Mouse (Mus musculus) heart, embryonic 15.5 days (tissue): Measurements from ENCODE around the gene Eno3. TPM values are rescaled to one million over a fixed set of nuclear protein-coding genes. Genes with fewer than 3 reads are reported as not detected.

ENCODE experiments used
- ATAC-seq: fragments of 200-750 bp; cut with Nextera tagmentation; replicated peaks from 2 replicates; pipeline ENCODE4 v1.8.0; 2017; ENCODE audit warnings: low read depth, moderate TSS enrichment; ENCODE audit not compliant: insufficient number of reproducible peaks, insufficient read depth, low FRiP score
- H3K27ac ChIP-seq: fragments of 300-500 bp; sonication (generic); 2 replicates; pipeline ENCODE4 v1.5.1; 2015; ENCODE audit warnings: mild to moderate bottlenecking, inconsistent platforms
- H3K27me3 ChIP-seq: fragments of 300-500 bp; sonication (generic); 2 replicates; pipeline ENCODE4 v1.6.1; 2015; ENCODE audit warnings: inconsistent platforms
- H3K36me3 ChIP-seq: fragments of 300-500 bp; sonication (generic); 2 replicates; pipeline ENCODE4 v1.6.1; 2015; ENCODE audit warnings: mild to moderate bottlenecking, inconsistent platforms
- H3K4me1 ChIP-seq: fragments of 300-500 bp; sonication (generic); replicated peaks from 2 replicates; pipeline ENCODE4 v1.6.1; 2015; ENCODE audit warnings: inconsistent platforms
- H3K4me2 ChIP-seq: fragments of 300-500 bp; sonication (generic); 2 replicates; pipeline ENCODE4 v1.6.1; 2015; ENCODE audit warnings: inconsistent platforms, mild to moderate bottlenecking, moderate library complexity
- H3K4me3 ChIP-seq: fragments of 300-500 bp; sonication (generic); 2 replicates; pipeline ENCODE4 v1.5.1; 2015; ENCODE audit warnings: mild to moderate bottlenecking, inconsistent platforms
- H3K9ac ChIP-seq: fragments of 300-500 bp; sonication (generic); 2 replicates; pipeline ENCODE4 v1.6.1; 2015; ENCODE audit warnings: mild to moderate bottlenecking, inconsistent platforms
- H3K9me3 ChIP-seq: fragments of 300-500 bp; sonication (generic); replicated peaks from 2 replicates; pipeline ENCODE4 v1.6.1; 2016; ENCODE audit warnings: inconsistent platforms
- WGBS: fragments of 180-500 bp; shearing (Covaris S2); methylation state at CpG from one replicate; pipeline ENCODE4 v1.1.7; 2015; ENCODE audit warnings: mixed read lengths; 5-methylcytosine and 5-hydroxymethylcytosine counted together
- polyA plus RNA-seq: library from polyadenylated mRNA; unstranded; fragments of >200 nt; fragmentation: Nextera tagmentation; extraction: Ambion mirVana; gene quantifications from 2 replicates; pipeline ENCODE4 v1.2.1, GENCODE M21; 2015

Eno3 gene
- polyA plus RNA-seq, 1 experiment from 2014 or later, result 492 TPM

DNA sequence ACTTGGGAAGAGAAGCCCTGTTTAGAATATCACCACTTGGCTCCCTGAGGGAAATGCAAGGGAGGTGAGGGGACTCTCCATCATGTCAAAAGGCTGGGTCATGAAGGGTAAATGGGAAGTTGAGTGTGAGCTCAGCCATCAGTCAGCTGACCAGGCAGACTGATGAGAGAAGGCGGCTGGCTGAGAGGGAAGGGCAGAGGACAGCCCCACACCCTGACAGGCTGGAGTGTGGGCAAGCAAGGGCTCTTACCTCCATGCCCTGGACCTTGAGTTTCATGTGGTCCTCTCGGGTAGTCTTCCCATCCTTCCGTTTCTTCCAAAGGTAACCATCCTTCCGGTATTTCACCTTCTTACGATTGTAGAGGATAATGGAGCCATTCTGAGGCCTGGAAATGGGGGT lies 26.6 kb downstream of the Eno3 start:
- no peak overlapping the region for H3K27ac ChIP-seq
- no peak overlapping the region for H3K4me2 ChIP-seq
- no peaks in the 10 kb centered on the region for H3K27me3 ChIP-seq
- no peak overlapping the region for H3K9ac ChIP-seq
- peaks cover 23% of the 10 kb centered on the region for H3K4me1 ChIP-seq
- ATAC-seq, result no peak
- no peak overlapping the region for H3K4me3 ChIP-seq
- 85% methylated on average over 5 of the region's 5 CpGs for WGBS
- H3K36me3 ChIP-seq, result peaks cover 54% of the 10 kb centered on the region
- H3K9me3 ChIP-seq, result no peaks in the 10 kb centered on the region

DNA sequence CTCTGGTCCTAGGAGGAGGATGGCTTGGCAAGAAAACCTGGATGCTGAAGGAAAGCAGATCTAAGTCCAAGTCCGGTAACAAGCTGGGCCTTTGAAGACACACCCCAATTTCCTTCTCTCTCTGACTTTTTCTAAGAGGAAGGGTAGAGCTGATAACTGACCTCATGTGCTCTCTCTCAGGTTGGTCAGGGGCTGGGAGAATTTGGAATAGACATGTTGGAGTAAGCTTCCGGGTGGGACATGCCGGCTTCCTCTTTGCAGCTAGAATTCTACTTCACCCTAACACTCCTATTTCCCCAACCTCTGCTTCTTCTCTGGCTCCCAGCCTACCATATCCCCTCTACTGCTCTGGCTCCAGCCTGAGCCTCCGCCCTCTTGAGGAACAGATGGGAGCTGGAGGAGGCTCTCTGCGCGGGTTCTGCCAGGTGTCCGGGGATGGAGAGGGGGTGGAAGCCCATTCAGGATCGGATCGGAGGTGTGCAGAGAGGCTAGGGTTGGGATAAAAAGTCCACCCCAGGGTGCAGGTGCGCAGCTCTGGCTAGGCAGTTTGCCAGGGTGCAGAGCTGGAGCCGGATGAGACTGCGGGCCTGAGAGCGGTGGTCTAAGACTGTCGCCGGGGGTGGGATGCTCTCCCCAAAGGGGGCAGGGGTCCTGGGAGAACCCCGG lies 30.0 kb downstream of the Eno3 start:
- Histone ChIP-seq H3K27ac (peak overlapping the region; percentile 90), H3K9ac (peak overlapping the region; percentile 80), H3K4me2 (peak overlapping the region; percentile 90), H3K4me3 (peak overlapping the region; percentile 74), H3K4me1 (peaks cover 26% of the 10 kb centered on the region), H3K9me3 (no peaks in the 10 kb centered on the region), H3K36me3 (peaks cover 34% of the 10 kb centered on the region), H3K27me3 (no peaks in the 10 kb centered on the region)
- 2% methylated on average over 16 of the region's 16 CpGs for WGBS
- ATAC-seq, result peak; percentile 51

DNA sequence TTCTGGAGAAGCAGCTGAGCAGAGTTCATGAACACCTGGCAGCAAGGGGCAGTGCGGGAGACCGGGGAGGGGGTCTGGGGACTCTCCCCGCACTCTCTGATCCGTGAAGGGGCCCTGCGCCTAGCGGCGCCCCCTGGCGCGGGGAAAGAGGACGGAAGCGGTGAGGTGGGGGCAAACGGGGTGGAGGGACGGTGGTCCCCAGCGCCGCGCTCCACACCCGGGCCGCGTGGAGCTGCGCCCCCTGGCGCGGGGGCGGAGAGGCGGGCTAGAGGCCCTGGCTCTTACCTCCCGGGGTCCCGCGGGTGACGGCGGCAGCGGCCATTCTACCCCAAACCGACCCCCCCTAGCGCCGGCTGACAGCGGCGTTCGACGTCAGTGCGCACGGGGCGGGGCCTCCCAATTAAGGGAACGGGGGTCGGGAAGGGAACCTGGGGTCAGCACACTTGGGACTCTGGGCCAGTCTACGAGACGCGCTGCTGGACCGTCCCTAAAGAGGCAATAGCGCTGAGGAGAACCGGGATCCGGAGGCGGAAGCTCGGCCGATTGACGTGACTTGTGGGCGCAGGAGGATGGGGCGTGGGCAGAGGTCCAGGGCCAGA lies 30.7 kb downstream of the Eno3 start, which contains the start of gene Camta2:
Camta2 (minus strand) TSS at position 505 of the 599 bp plus-strand sequence.
- Histone ChIP-seq H3K27me3 (no peaks in the 10 kb centered on the region), H3K27ac (peak within 1 kb of the TSS; percentile 90), H3K9ac (peak within 1 kb of the TSS; percentile 80), H3K36me3 (peaks cover 30% of the 10 kb centered on the region), H3K9me3 (no peaks in the 10 kb centered on the region), H3K4me2 (peak within 1 kb of the TSS; percentile 90), H3K4me1 (peaks cover 22% of the 10 kb centered on the region), H3K4me3 (peak within 1 kb of the TSS; percentile 74)
- under 1% methylated on average over 55 of the region's 55 CpGs for WGBS
- ATAC-seq, result peak; percentile 91

DNA sequence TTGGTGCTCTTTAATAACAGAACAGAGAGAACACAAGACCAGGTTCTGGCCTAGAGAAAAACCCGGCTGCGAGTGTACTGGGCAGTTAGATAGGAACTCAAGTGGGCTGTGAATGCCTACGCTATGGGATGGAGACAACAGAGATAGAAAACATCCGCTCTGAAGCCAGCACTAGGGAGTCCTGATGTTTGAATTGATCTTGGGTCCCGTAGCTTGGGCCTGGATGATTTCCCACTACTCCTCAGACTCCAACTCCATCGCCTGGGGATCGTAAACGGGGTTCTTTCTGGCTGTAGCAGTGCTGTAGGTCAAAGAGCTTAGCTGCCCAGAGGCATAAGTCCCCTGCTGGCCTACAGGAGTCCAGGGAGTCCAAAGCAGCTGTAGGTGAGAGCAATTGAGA lies 31.4 kb downstream of the Eno3 start:
- peaks cover 23% of the 10 kb centered on the region for H3K36me3 ChIP-seq
- no peaks in the 10 kb centered on the region for H3K9me3 ChIP-seq
- H3K4me3 ChIP-seq, result peak overlapping the region; percentile 74
- peak overlapping the region; percentile 80 for H3K9ac ChIP-seq
- H3K27ac ChIP-seq, result peak overlapping the region; percentile 90
- ATAC-seq, result no peak
- H3K4me2 ChIP-seq, result peak overlapping the region; percentile 90
- peaks cover 22% of the 10 kb centered on the region for H3K4me1 ChIP-seq
- 15% methylated on average over 8 of the region's 8 CpGs for WGBS
- no peaks in the 10 kb centered on the region for H3K27me3 ChIP-seq

DNA sequence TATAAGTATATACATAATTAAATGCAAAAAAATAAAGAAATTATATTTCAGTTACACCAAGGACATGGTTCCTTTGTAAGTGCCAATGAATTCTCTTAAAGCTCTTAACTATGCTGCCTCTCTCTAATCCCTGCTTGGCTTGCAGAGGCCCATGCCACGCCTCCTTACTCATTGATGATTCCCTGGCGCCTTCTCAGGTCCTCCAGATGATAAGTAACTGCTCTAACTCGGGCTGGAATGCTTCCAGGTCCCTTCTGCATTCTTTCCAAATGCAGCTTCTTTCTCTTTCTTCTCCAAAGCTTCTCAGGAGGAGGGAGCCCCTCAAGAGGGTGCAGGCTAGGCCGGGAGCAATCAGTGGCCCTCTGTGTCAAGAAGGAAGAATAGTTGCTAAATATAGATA lies 32.6 kb downstream of the Eno3 start:
- Histone ChIP-seq H3K9ac (no peak overlapping the region), H3K27me3 (no peaks in the 10 kb centered on the region), H3K36me3 (peaks cover 11% of the 10 kb centered on the region; the same call in 1 of the 2 replicates), H3K9me3 (no peaks in the 10 kb centered on the region), H3K4me2 (no peak overlapping the region), H3K4me1 (peaks cover 22% of the 10 kb centered on the region), H3K4me3 (no peak overlapping the region), H3K27ac (no peak overlapping the region)
- 37% methylated on average over 4 of the region's 4 CpGs for WGBS
- no peak for ATAC-seq

DNA sequence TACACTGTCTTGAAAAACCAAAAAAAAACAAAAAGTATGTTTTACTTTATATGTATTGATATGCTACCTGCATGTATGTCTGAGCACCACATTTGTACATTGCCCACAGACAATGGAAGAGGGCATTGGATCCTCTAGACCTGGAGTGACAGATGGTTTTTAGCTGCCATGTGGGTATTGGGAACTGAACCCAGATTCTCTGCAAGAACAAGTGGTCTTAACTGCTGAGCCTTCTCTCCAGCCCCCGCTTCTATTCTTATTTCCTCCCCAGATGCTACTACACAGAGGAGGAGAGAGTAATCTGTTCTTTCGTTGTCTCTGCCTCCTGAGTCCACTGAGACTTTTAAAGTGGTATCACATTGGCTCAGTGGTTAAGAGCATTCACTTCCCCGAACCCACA lies 36.5 kb downstream of the Eno3 start:
- Histone ChIP-seq H3K4me3 (no peak overlapping the region), H3K36me3 (no peaks in the 10 kb centered on the region), H3K9ac (no peak overlapping the region), H3K27ac (no peak overlapping the region), H3K27me3 (no peaks in the 10 kb centered on the region), H3K9me3 (no peaks in the 10 kb centered on the region), H3K4me2 (no peak overlapping the region), H3K4me1 (peaks cover 6% of the 10 kb centered on the region)
- WGBS, result 50% methylated on average over 3 of the region's 3 CpGs
- no peak for ATAC-seq

DNA sequence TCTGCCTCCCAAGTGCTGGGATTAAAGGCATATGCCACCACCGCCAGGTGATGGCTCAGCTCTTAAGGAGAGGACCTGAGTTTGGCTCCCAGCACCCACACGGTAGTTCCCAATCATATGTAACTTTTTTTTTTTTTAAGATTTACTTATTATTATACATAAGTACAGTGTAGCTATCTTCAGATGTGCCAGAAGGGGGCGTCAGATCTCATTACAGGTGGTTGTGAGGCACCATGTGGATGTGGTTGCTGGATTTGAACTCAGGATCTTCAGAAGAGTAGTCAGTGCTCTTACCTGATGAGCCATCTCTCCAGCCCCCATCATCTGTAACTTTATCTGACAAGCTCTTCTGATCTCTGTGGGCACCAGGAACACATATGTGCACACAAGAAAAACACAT lies 40.4 kb downstream of the Eno3 start:
- Histone ChIP-seq H3K27ac (no peak overlapping the region), H3K9me3 (no peaks in the 10 kb centered on the region), H3K4me2 (no peak overlapping the region), H3K4me1 (peaks cover 19% of the 10 kb centered on the region), H3K9ac (no peak overlapping the region), H3K36me3 (no peaks in the 10 kb centered on the region), H3K27me3 (no peaks in the 10 kb centered on the region), H3K4me3 (no peak overlapping the region)
- 78% methylated on average over 3 of the region's 3 CpGs for WGBS
- no peak for ATAC-seq

DNA sequence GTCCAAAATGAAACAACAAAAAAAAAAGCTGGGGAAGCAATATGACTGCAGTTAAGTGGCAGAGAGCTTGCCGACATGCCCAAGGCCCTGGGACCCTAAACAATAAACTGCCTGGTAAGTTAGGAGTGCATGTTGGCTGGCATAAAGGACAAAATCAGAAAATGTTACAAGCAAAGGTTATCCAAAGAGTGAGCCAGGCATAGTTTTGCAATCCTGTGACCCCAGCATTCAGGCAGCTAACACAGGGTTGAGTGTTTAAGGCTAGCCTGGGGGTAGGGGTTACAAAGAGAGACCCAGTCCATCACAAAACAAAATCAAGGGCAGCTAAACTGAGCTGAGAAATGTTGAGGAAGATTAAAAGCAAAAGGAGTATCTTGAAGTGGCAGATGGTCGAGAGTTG lies 42.0 kb downstream of the Eno3 start:
- Histone ChIP-seq H3K27ac (no peak overlapping the region), H3K4me1 (peaks cover 35% of the 10 kb centered on the region), H3K9me3 (no peaks in the 10 kb centered on the region), H3K4me2 (no peak overlapping the region), H3K4me3 (no peak overlapping the region), H3K27me3 (no peaks in the 10 kb centered on the region), H3K36me3 (peaks cover 10% of the 10 kb centered on the region), H3K9ac (no peak overlapping the region)
- WGBS, result 84% methylated on average over 2 of the region's 2 CpGs
- ATAC-seq, result no peak

DNA sequence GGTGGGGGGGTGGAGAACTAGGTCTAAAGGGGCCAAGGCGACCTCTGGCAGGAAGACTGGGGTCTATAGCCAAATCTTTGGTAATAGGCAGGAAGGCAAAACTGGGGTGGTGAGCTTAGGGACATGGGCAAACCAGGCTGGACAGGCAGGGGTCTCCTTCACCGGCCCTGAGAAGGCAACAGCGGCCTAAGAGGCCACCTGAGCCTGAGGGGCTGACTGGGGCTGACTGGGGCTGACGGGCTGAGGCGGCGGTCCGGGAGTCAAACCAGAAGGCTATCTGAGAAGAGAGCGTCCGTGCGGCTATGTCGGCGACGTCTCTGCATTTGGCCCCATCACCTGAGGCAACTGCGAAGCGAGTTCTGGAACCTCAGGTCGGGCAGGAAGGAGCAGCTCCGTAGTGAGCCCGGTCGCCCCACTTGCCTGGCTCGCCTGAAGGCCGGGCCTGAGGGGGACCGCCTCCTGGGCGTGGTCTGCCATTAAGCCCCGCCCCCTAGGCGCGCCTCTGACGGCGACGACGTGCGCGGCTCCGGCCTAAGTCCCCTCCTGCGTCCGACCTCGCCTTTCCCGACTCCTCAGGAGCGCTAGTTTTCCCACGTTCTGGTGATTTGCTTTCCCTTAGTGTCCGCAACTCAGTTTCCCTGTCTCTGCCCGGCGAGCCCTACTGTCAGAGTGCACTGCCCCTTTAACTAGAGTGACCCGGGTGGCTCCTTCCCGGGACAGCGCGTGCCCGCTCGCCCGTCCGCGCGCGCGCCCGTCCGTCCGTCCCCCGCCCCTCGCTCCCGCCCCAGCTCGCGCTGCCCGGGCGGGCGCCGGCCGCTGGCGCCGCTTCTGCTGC lies 42.9 kb downstream of the Eno3 start, which contains the start of the genes Inca1 and Kif1c:
Inca1 (minus strand) TSS at position 434 of the 835 bp plus-strand sequence.
Kif1c (plus strand) TSS at position 827 of the 835 bp plus-strand sequence.
- Histone ChIP-seq H3K4me3 (peak within 1 kb of the TSS; percentile 91), H3K9ac (peak within 1 kb of the TSS; percentile 98), H3K36me3 (peaks cover 19% of the 10 kb centered on the region), H3K9me3 (no peaks in the 10 kb centered on the region), H3K4me2 (peak within 1 kb of the TSS; percentile 89), H3K4me1 (peaks cover 35% of the 10 kb centered on the region), H3K27me3 (no peaks in the 10 kb centered on the region), H3K27ac (peak within 1 kb of the TSS; percentile 96)
- under 1% methylated on average over 69 of the region's 69 CpGs for WGBS
- peak; percentile 88 for ATAC-seq

DNA sequence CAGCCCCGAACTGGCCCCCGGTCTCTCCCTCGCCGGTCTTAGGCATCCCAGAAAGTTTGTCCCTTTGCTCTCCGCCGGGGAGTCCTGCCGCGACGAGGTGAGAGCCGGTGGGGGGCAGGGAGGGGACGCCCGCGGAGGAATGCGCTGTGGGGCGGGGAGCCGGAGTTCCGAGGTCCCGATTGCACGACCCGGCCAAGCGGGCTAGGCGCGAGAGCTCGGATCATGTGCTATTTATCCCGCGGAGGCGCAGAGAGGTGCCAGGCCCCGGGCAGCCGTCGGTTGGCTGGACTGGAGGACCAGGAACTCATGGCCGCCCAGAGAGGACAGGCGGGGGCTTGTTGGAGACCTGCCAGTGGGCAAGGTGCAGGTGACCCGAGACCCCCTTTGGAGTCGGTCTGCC lies 43.6 kb downstream of the Eno3 start:
- Histone ChIP-seq H3K27ac (peak overlapping the region; percentile 96), H3K4me2 (peak overlapping the region; percentile 89), H3K4me1 (peaks cover 35% of the 10 kb centered on the region), H3K9me3 (no peaks in the 10 kb centered on the region), H3K9ac (peak overlapping the region; percentile 98), H3K4me3 (peak overlapping the region; percentile 91), H3K27me3 (no peaks in the 10 kb centered on the region), H3K36me3 (peaks cover 25% of the 10 kb centered on the region)
- ATAC-seq, result peak; percentile 59
- under 1% methylated on average over 34 of the region's 34 CpGs for WGBS

DNA sequence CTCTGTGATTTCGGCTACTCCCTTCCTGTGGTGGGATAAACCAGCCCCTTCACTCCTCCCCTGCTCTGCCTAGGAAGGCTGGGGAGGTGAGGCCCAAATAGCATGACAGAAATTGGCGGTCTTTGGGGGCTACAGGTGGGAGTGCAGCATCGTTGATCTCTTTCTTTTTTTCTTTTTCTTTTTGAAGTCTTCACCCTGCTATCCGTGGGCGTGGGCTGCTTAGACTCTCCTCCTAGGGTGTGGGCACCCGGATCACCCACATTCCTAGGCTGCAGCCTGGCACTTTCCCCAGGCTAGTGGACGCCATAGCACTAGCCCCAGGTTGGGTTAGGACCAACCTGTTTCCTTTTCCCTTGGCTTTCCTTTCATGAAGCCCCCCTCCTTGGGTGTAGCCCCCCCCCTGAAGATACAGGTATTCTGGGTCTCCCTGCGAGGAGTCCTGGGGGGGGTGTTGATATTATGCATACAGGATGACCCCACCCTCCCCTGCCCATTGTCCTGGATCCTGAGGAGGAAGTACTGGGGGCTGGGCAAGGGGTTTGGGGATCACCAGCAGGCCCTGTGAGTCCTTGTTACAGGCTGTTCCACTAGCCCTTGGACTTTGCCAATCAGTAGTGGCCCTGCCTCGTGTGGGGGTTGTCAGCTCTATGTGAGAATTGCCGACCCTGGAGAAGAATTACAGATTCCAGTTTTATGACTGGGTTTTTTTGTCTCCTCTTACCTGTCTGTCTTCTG lies 44.4 kb downstream of the Eno3 start:
- ATAC-seq, result no peak
- 6% methylated on average over 10 of the region's 10 CpGs for WGBS
- H3K36me3 ChIP-seq, result peaks cover 33% of the 10 kb centered on the region

More for the DNA sequence above, 44.4 kb downstream of the Eno3 start:
- Histone ChIP-seq H3K9ac (peak overlapping the region; percentile 98), H3K4me2 (peak overlapping the region; percentile 89), H3K4me1 (peaks cover 35% of the 10 kb centered on the region), H3K4me3 (peak overlapping the region; percentile 91), H3K27me3 (no peaks in the 10 kb centered on the region), H3K9me3 (no peaks in the 10 kb centered on the region), H3K27ac (peak overlapping the region; percentile 96)
